Comparison of ENCODE assay signal across 28 mouse cellular contexts in the genomic region with DNA sequence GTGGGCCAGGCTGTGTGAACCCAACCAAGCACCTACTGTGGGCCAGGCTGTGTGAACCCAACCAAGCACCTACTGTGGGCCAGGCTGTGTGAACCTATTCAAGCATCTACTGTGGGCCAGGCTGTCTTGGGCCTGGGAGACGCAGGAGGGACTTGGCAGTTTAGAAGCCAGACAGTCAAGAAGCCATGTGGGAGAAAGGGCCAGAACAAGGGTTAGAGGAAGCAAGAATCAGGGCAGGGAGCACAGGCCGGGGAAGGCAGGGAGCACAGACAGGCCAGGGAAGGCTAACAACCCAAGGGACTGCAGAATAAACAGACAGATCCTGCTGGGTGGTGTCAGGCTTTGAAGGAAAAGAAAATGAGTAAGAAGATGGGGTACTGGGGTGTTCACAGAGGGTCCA. TPM values are rescaled to one million over a fixed set of nuclear protein-coding genes. Genes with fewer than 3 reads are reported as not detected.
DNase-seq lines count a peak whose midpoint lies in the region; ATAC-seq lines count a peak whose summit lies in the region.
"Had no signal": no experiment of that assay in that cellular context is flagged by ENCODE, and none has a peak within 500 bp of the region (broad histone marks: within the 10 kb centered on the region; RNA-seq: fewer than 3 reads in every experiment).

No protein-coding gene starts in this region.

- H3K4me2 ChIP-seq in intestine, embryonic 15.5 days (replicated peaks), result no peak overlapping the region
- H3K4me2 ChIP-seq in intestine, embryonic 16.5 days (ENCODE audit: low read depth, low read length), result no peak overlapping the region
- no peak overlapping the region for H3K4me2 ChIP-seq in kidney, embryonic 14.5 days (replicated peaks; ENCODE audit: low read depth, low read length)
- H3K4me2 ChIP-seq: embryonic facial prominence, embryonic 12.5 days; embryonic facial prominence, embryonic 15.5 days; heart, embryonic 13.5 days; hindbrain, embryonic 14.5 days had no signal

- H3K4me3 ChIP-seq in intestine, embryonic 15.5 days (replicated peaks), result no peak overlapping the region
- no peak overlapping the region for H3K4me3 ChIP-seq in intestine, embryonic 16.5 days (ENCODE audit: low read length)
- no peak overlapping the region for H3K4me3 ChIP-seq in kidney, embryonic 14.5 days (ENCODE audit: low read length)
- H3K4me3 ChIP-seq: embryonic facial prominence, embryonic 12.5 days; embryonic facial prominence, embryonic 15.5 days; gastrocnemius, adult 2 months; heart, embryonic 10.5 days; heart, embryonic 13.5 days had no signal

- H3K9me3 ChIP-seq in intestine, embryonic 15.5 days, result no peaks in the 10 kb centered on the region
- no peaks in the 10 kb centered on the region for H3K9me3 ChIP-seq in intestine, embryonic 16.5 days (ENCODE audit: control insufficient read depth, low read length)
- H3K9me3 ChIP-seq in kidney, embryonic 14.5 days (ENCODE audit: control insufficient read depth, low read length), result no peaks in the 10 kb centered on the region
- H3K9me3 ChIP-seq: embryonic facial prominence, embryonic 12.5 days; embryonic facial prominence, embryonic 15.5 days; heart, embryonic 10.5 days; heart, embryonic 13.5 days had no signal

- no peaks in the 10 kb centered on the region for H3K27me3 ChIP-seq in intestine, embryonic 15.5 days (replicated peaks)
- H3K27me3 ChIP-seq in intestine, embryonic 16.5 days (replicated peaks; ENCODE audit: control insufficient read depth, insufficient read depth, low read length), result no peaks in the 10 kb centered on the region
- H3K27me3 ChIP-seq in kidney, embryonic 14.5 days (ENCODE audit: control insufficient read depth, insufficient read depth, low read length), result no peaks in the 10 kb centered on the region
- H3K27me3 ChIP-seq: embryonic facial prominence, embryonic 12.5 days; embryonic facial prominence, embryonic 15.5 days; heart, embryonic 13.5 days; Patski had no signal

- H3K27ac ChIP-seq in intestine, embryonic 15.5 days, result no peak overlapping the region
- no peak overlapping the region for H3K27ac ChIP-seq in intestine, embryonic 16.5 days (ENCODE audit: low read length)
- H3K27ac ChIP-seq in kidney, embryonic 14.5 days (ENCODE audit: low read depth, low read length), result no peak overlapping the region
- H3K27ac ChIP-seq: embryonic facial prominence, embryonic 12.5 days; embryonic facial prominence, embryonic 15.5 days; gastrocnemius, adult 2 months; heart, embryonic 13.5 days; hindbrain, embryonic 14.5 days; hindbrain, postnatal 0 days had no signal

- WGBS in intestine, embryonic 15.5 days, result 69% methylated on average over 2 of the region's 2 CpGs
- WGBS in intestine, embryonic 16.5 days, result 60% methylated on average over 2 of the region's 2 CpGs
- 56% methylated on average over 2 of the region's 2 CpGs for WGBS in kidney, embryonic 14.5 days

- H3K36me3 ChIP-seq in intestine, embryonic 15.5 days, result peaks cover 5% of the 10 kb centered on the region; the same call in 1 of the 2 replicates
- peaks cover 5% of the 10 kb centered on the region; the same call in 1 of the 2 replicates for H3K36me3 ChIP-seq in intestine, embryonic 16.5 days (ENCODE audit: control insufficient read depth, insufficient read depth, low read length)
- H3K36me3 ChIP-seq in kidney, embryonic 14.5 days (ENCODE audit: control insufficient read depth, insufficient read depth, low read length), result peaks cover 4% of the 10 kb centered on the region; the same call in 1 of the 2 replicates
- H3K36me3 ChIP-seq: G1E had no signal

- H3K9ac ChIP-seq in intestine, embryonic 15.5 days, result no peak overlapping the region
- H3K9ac ChIP-seq in intestine, embryonic 16.5 days (ENCODE audit: low read depth, low read length), result no peak overlapping the region
- no peak overlapping the region for H3K9ac ChIP-seq in kidney, embryonic 14.5 days (ENCODE audit: low read depth, low read length)
- H3K9ac ChIP-seq: embryonic facial prominence, embryonic 12.5 days; embryonic facial prominence, embryonic 15.5 days; forebrain, postnatal 0 days; heart, embryonic 13.5 days; hindbrain, embryonic 14.5 days had no signal

- peaks cover 16% of the 10 kb centered on the region for H3K4me1 ChIP-seq in intestine, embryonic 15.5 days (replicated peaks)
- H3K4me1 ChIP-seq in intestine, embryonic 16.5 days (ENCODE audit: control insufficient read depth, insufficient read depth, low read length), result peaks cover 11% of the 10 kb centered on the region
- peaks cover 23% of the 10 kb centered on the region for H3K4me1 ChIP-seq in kidney, embryonic 14.5 days (ENCODE audit: control insufficient read depth, insufficient read depth, low read length)

- peak; percentile 39; the same call in 1 of the 2 replicates for ATAC-seq in intestine, embryonic 15.5 days
- no peak for ATAC-seq in intestine, embryonic 16.5 days
- no peak for ATAC-seq in kidney, embryonic 14.5 days (ENCODE audit: low FRiP score, low TSS enrichment)
- ATAC-seq: forebrain, postnatal 0 days; hindbrain, postnatal 0 days; inflammation-experienced regulatory T-cells, adult 6 months; Patski had no signal

- DNase-seq in adrenal gland, postnatal 10 days, result peak; percentile 52
- no peak for DNase-seq in adrenal gland, postnatal 36 days
- DNase-seq in kidney, postnatal 14 days, result peak; percentile 37
- peak; percentile 85 for DNase-seq in adipocyte (ENCODE audit: low spot score)
- no peak for DNase-seq in cerebellum, postnatal 25 days
- DNase-seq: adrenal gland, adult 8-10 months; B cell, adult 2 months; cerebellum, adult 18-20 months; cerebellum, adult 9-10 months; cerebellum, postnatal 14 days; forebrain, postnatal 0 days; gastrocnemius, adult 2 months; gastrocnemius, postnatal 14 days; heart, postnatal 14 days; heart, postnatal 4 days had no signal

RNA-seq across cellular contexts. Expression of a gene that starts 44.2 kb away (rescaled TPM):
- 10 to 100 TPM; 54.5 to 62.8 TPM for total RNA-seq in adrenal gland, postnatal 10 days (2021)
- 100 to 1,000 TPM in 1 of 2 experiments, 10 to 100 TPM in 1; 51.6 to 117 TPM for total RNA-seq in adrenal gland, postnatal 36 days (2021)
- polyA plus RNA-seq in intestine, embryonic 15.5 days (2015; fragmentation: Nextera tagmentation; extraction: Ambion mirVana), result 100 and 106 TPM in 2 replicates
- 68.4 and 76.3 TPM in 2 replicates for polyA plus RNA-seq in intestine, embryonic 16.5 days (2015; fragmentation: Nextera tagmentation; extraction: Ambion mirVana)
- 69.3 and 80.4 TPM in 2 replicates for polyA plus RNA-seq in kidney, embryonic 14.5 days (2014; fragmentation: Nextera tagmentation; extraction: Ambion mirVana)
- total RNA-seq: CH12.LX had no signal
- polyA plus RNA-seq: G1E had no signal

Comparison
In these comparisons a context has a peak if more than half of its experiments do, and no peak if none do; other contexts are left out.
1. DNase-seq: peak in adrenal gland, postnatal 10 days (single experiment), kidney, postnatal 14 days (single experiment) and adipocyte (single experiment); none in adrenal gland, postnatal 36 days (0 of 2) and cerebellum, postnatal 25 days (0 of 2).